Mouse (Mus musculus): ENCODE measurements around the gene Grap2.
"Not testable (repeated sequence)": the region's sequence is repeated elsewhere in the genome, so short reads cannot be mapped to it uniquely, and the experiment has no call there.

Gene Grap2

DNA sequence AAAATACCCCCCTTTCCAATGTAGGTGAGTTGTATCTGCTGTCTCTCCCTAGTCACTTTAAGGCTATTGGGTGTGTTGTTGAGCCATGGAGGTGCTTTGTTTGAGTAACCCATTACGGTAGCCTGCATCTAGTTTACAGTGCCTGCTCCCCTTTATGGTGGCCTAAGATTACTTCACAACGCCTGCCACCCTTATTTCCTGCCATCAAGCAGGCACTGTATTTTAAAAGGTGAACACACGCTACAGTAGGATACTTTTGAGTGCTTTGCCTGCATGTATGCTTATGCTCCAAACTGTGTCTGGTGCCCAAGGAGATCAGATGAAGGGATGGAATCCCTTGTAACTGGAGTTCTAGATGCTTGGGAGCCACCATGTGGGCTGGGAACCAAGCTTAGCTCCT, 5.3 kb upstream of the Grap2 start:
- DNase-seq, result no peak

GRCm38 (mm10) chr15:80567731-80568130, 4.7 kb upstream of the Grap2 start:
- DNase-seq, result no peak

DNA sequence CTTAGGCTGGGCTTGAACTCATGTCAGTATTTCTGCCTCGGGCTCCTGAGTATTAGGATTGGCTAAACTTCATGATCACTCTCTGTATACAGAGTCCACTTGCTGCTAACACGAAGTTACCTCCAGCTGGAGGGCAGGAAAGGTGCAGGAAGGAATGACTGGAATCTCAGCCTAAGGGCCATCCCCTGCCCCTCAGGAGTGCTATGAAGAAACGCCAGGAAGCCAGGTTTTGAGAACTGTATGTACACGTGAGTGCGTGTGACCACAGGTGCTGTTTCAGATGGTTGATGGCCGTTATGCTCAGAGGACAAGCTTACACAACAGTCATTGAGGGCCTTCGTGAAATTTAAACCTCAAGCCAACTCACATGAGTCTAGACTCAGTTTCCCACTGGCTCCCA, 3.2 kb upstream of the Grap2 start:
- DNase-seq, result no peak

GRCm38 (mm10) chr15:80570226-80570625, 2.2 kb upstream of the Grap2 start:
- DNase-seq, result no peak

GRCm38 (mm10) chr15:80571611-80572010, 783 bp upstream of the Grap2 start:
- no peak for DNase-seq

- DNase-seq, result no peak
These were observed 572 bp downstream of the Grap2 start for GRCm38 (mm10) chr15:80572811-80573520.

DNA sequence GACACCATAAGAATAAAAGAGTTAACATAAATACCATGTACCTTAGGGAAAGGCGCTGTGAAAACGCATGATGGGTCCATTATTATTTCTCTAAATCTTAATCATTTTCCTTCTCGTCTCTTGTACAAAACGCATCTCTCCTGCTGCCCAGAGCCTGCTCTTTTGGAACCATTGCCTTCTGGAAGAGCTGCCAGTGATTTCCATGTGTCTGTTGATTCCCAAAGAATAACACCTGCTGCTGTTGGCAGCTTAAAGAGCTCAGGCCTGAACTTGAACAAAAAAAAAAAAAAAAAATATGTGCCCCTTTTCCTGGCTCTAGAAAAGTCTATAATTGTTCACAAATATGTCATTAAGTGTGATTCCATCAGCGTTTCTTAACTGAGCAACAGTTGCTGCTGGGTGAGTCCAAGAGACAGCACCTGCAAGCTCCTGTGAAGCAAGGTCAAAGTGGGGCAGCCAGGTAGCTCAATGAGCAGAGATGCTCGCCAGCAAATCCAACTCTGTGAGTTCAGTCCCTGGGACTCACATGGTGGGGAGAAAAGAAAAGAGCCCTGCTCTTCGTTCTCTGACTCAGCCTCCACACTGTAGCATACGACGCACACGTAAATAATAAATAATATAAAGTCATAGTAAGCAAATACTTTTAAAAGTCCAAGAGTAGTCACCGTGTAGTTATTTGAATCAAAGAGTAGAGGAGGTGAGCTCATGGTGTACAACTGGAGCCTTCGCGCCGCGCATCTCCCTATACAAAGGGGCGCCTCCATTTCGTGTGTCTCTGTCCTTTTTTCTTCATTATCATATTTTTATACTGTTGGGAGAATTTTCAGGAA, 2.0 kb downstream of the Grap2 start:
- DNase-seq, result no peak

GRCm38 (mm10) chr15:80575817-80576370, 3.5 kb downstream of the Grap2 start:
- no peak for DNase-seq

DNA sequence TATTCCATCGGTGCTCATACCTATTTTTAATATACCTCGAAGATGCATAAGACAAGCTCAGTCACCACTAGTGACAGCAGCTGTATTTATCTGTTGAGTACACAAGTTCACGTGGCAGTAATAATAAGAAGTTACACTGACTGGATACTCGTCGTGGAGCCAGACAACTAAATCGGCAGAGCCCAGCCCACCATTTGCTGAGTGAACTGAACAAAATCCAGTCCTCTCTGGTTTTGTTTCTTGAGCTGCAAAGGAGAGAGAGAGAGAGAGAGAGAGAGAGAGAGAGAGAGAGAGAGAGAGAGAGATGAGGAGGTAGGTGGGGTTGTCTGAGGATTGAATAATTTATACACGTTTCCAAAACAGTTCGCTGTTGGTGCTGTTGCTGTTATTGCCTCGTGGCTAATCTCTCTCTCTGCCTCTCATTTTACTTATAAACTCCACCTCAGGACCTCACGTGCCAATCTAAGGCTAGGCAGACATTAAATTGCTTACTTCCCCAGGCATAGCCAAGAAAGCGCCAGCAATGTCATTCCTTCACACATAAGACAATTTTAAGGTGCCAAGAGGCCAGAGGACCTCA, 4.1 kb downstream of the Grap2 start:
- DNase-seq, result no peak

GRCm38 (mm10) chr15:80577166-80577960, 5.0 kb downstream of the Grap2 start:
- DNase-seq, result no peak

GRCm38 (mm10) chr15:80579121-80579520, 6.7 kb downstream of the Grap2 start:
- DNase-seq, result no peak

GRCm38 (mm10) chr15:80580585-80580984, 8.2 kb downstream of the Grap2 start:
- DNase-seq, result not testable (repeated sequence)

- DNase-seq, result no peak
These were observed 10.4 kb downstream of the Grap2 start for GRCm38 (mm10) chr15:80582581-80583495.

DNA sequence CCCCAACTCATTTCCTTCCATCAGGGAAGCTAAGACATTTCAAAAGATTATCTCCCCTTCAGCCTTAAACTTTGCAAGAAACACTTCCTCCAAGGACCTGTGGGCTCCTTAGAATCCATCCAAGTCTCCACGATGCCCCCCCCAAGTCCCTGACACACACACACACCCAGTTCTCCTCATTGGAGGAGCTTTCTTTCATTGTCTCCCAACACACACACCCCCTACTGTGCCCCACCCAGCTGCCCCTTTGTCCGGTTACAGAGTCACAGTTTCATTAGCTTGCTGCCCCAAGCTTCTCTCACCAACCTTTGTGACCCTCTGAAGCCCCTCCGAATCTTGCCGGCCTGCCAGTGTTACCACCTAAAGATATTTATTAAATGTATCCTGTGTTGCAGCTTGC, 13.9 kb downstream of the Grap2 start:
- DNase-seq, result peak; percentile 34

- no peak for DNase-seq
These were observed 18.2 kb downstream of the Grap2 start for GRCm38 (mm10) chr15:80590641-80591040.

DNA sequence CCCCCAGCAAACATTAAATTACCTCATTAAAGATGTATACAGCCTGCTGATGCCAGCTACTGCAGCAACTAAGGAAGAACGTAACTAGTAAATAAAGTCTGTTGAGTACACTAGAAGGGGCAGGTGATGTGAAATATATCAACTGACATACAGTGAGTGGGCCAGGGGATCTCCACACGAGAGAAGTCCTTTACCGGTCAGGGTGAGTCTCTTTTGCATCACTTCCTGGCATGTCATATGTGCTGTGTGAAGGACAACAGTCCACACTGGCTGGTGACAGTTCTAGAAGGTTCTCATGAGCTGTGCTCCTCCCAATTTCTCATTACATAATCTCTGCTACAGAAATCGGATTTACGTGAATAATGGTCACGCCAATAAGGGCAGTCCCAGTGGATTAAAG, 20.3 kb downstream of the Grap2 start:
- no peak for DNase-seq

DNA sequence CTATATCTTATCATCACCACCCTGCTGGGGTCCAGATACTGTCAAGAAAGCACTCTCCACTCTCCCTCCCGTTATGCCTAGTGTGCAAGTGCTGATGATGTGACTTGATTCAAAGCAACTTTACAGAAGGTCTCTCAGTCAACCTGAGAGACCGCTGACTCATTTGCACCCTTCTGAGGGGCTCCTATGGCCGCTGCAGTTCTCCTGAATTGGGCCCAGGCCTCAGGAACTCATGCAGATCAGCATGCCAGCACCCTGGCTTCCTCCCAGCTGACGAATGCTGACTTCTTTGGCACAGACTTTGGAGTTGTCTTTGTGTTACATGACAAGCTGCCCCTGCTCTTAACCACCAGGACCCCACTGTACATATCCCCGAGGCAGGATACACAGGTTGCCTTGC, 21.5 kb downstream of the Grap2 start:
- DNase-seq, result no peak

- no peak for DNase-seq
These were observed 26.4 kb downstream of the Grap2 start for GRCm38 (mm10) chr15:80598750-80599149.

DNA sequence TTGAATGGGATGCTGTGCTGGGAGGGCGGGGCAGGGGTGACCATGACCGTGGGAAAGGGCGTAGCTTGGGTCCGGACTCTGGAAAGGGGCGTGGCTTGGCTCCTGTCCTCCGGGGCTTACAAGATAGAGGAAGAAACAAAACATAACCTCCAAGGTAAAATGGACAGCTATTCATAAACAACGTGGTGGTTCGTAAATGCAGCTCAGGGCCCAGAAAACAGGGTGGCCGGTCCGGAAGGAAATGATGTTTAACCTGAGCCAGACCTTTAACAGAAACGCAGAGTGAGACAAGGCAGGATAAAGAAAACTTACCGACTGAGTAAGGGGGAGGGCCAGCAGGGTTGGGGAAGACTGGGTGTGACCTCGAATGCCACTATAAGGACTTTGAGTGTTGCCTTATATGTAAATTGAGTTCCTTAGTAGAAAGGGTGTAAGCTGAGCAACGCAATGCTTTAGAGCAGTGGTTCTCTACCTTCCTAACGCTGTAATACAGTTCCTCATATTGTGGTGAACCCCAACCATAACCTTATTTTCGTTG, 26.9 kb downstream of the Grap2 start:
- DNase-seq, result peak; percentile 84

DNA sequence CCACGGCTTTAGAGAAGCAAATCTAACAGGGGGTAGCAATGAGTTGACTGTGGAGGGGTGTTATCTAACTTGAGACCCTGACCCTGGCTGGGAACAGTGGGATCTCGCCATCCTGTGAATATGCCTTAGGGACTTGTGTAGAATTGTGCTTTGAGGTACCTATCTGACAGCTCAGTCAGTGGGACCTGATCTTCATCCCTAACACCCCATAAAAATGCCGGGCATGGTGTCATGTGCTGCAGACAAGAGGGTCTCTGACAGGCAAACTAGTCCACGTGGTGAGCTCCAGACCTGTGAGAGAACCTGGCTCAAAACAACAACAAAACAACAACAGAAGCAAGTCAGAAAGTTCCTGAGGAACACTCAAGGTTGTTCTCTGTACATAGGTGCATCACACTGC, 27.4 kb downstream of the Grap2 start:
- no peak for DNase-seq

GRCm38 (mm10) chr15:80601456-80601855, 29.1 kb downstream of the Grap2 start:
- DNase-seq, result no peak

Data from lung, postnatal 10 days (tissue).